Mouse (Mus musculus) liver, postnatal 0 days (tissue): ENCODE data around the gene Gm6096.

Source experiments
- CTCF ChIP-seq: sonication (generic); IDR thresholded peaks from 2 replicates; pipeline ENCODE4 v1.5.1; 2016; ENCODE audit warnings: antibody characterized with exemption, low read depth
- EP300 ChIP-seq: IDR thresholded peaks from 2 replicates; pipeline ENCODE4 v1.6.1; 2016; ENCODE audit warnings: antibody characterized with exemption, low read depth, mild to moderate bottlenecking

DNA sequence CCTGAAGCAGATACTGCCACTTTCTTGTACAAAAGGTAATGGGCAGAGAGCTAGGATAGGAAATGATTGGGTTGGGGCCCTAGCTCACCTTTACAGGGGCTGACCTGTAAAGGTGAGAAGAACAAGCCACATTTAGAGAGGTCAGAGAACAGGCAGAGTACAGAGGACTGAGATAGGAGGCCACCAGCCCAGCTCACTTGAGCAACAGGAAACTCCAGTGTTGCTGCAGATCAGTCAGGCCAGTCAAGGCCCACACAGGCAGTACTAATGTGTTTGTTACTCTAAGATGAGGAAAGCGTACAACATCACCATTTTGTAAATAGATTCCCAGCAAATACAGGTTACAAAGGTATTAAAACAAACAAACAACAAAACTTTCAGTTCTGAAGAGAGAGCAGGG lies 5.1 kb downstream of the Gm6096 start:
- no peak for TF ChIP-seq CTCF
- no peak for TF ChIP-seq EP300
